Mouse (Mus musculus): ENCODE results near the gene Znhit1. TPM values are rescaled to one million over a fixed set of nuclear protein-coding genes. Genes with fewer than 3 reads are reported as not detected.
"Not testable (repeated sequence)": the region's sequence is repeated elsewhere in the genome, so short reads cannot be mapped to it uniquely, and the experiment has no call there.

The Znhit1 gene
- total RNA-seq, 4 experiments from 2014 or later = 81.9 to 92.7 (median 85.8) TPM

GRCm38 (mm10) chr5:136955622-136956021, 32.2 kb downstream of the Znhit1 start:
- DNase-seq (ENCODE audit: low spot score in 2 of 2) = no peak

GRCm38 (mm10) chr5:136953440-136953951, 34.3 kb downstream of the Znhit1 start:
- DNase-seq (ENCODE audit: low spot score in 2 of 2) = no peak

- DNase-seq (ENCODE audit: low spot score in 2 of 2) = peak; percentile 83 to 95
These were observed 34.8 kb downstream of the Znhit1 start, which contains the start of gene Fis1 for GRCm38 (mm10) chr5:136953015-136953414. Gene Fis1 (plus strand): TSS chr5:136953275.

GRCm38 (mm10) chr5:136952153-136952552, 35.7 kb downstream of the Znhit1 start:
- no peak for DNase-seq (ENCODE audit: low spot score in 2 of 2)

GRCm38 (mm10) chr5:136950521-136950920, 37.3 kb downstream of the Znhit1 start:
- no peak for DNase-seq (ENCODE audit: low spot score in 2 of 2)

- not testable (repeated sequence) for DNase-seq (ENCODE audit: low spot score in 2 of 2)
These were observed 38.1 kb downstream of the Znhit1 start for GRCm38 (mm10) chr5:136949551-136950336.

- DNase-seq (ENCODE audit: low spot score in 2 of 2) = no peak
These were observed 39.9 kb downstream of the Znhit1 start for GRCm38 (mm10) chr5:136947874-136948273.

GRCm38 (mm10) chr5:136945084-136945483, 42.7 kb downstream of the Znhit1 start:
- no peak for DNase-seq (ENCODE audit: low spot score in 2 of 2)

- DNase-seq (ENCODE audit: low spot score in 2 of 2) = no peak
These were observed 44.4 kb downstream of the Znhit1 start for GRCm38 (mm10) chr5:136943382-136943781.

- no peak for DNase-seq (ENCODE audit: low spot score in 2 of 2)
These were observed 45.0 kb downstream of the Znhit1 start for GRCm38 (mm10) chr5:136942781-136943180.

- DNase-seq (ENCODE audit: low spot score in 2 of 2) = no peak
These were observed 46.8 kb downstream of the Znhit1 start for GRCm38 (mm10) chr5:136940845-136941560.

GRCm38 (mm10) chr5:136940029-136940428, 47.8 kb downstream of the Znhit1 start:
- not testable (repeated sequence) for DNase-seq (ENCODE audit: low spot score in 2 of 2)

GRCm38 (mm10) chr5:136939284-136939683, 48.5 kb downstream of the Znhit1 start:
- no peak for DNase-seq (ENCODE audit: low spot score in 2 of 2)

- no peak for DNase-seq (ENCODE audit: low spot score in 2 of 2)
These were observed 50.2 kb downstream of the Znhit1 start for GRCm38 (mm10) chr5:136937621-136938020.

GRCm38 (mm10) chr5:136936750-136937149, 51.1 kb downstream of the Znhit1 start:
- no peak for DNase-seq (ENCODE audit: low spot score in 2 of 2)

GRCm38 (mm10) chr5:136935905-136936695, 51.7 kb downstream of the Znhit1 start:
- DNase-seq (ENCODE audit: low spot score in 2 of 2) = no peak

- DNase-seq (ENCODE audit: low spot score in 2 of 2) = no peak
These were observed 53.9 kb downstream of the Znhit1 start for GRCm38 (mm10) chr5:136933930-136934329.

- DNase-seq (ENCODE audit: low spot score in 2 of 2) = no peak
These were observed 54.9 kb downstream of the Znhit1 start for GRCm38 (mm10) chr5:136932956-136933355.

All from left cerebral cortex, adult 8-10 months (tissue).